Mouse (Mus musculus): ENCODE data around the gene Ffar1. TPM values are rescaled to one million over a fixed set of nuclear protein-coding genes. Genes with fewer than 3 reads are reported as not detected.
"Not testable (repeated sequence)": the region's sequence is repeated elsewhere in the genome, so short reads cannot be mapped to it uniquely, and the experiment has no call there.

Ffar1 gene
- polyA plus RNA-seq, 1 experiment from 2014 or later = not detected

GRCm38 (mm10) chr7:30847934-30848333 lies 13.4 kb downstream of the Ffar1 start:
- H3K4me2 ChIP-seq = no peak overlapping the region
- H3K36me3 ChIP-seq = no peaks in the 10 kb centered on the region
- no peak overlapping the region for H3K9ac ChIP-seq
- no peak overlapping the region for H3K4me3 ChIP-seq
- H3K27me3 ChIP-seq = no peaks in the 10 kb centered on the region
- H3K9me3 ChIP-seq (replicated peaks) = no peaks in the 10 kb centered on the region
- WGBS = 64% methylated on average over 6 of the region's 6 CpGs
- ATAC-seq (replicated peaks; ENCODE audit: insufficient number of reproducible peaks, insufficient read depth, low FRiP score, low read depth) = no peak
- no peak overlapping the region for H3K27ac ChIP-seq
- H3K4me1 ChIP-seq (replicated peaks) = no peaks in the 10 kb centered on the region

GRCm38 (mm10) chr7:30847386-30847785 lies 14.0 kb downstream of the Ffar1 start:
- Histone ChIP-seq H3K4me3 (no peak overlapping the region), H3K9me3 (replicated peaks) (no peaks in the 10 kb centered on the region), H3K36me3 (no peaks in the 10 kb centered on the region), H3K9ac (no peak overlapping the region), H3K4me1 (replicated peaks) (no peaks in the 10 kb centered on the region), H3K27me3 (no peaks in the 10 kb centered on the region), H3K4me2 (no peak overlapping the region), H3K27ac (no peak overlapping the region)
- 64% methylated on average over 5 of the region's 5 CpGs for WGBS
- ATAC-seq (replicated peaks; ENCODE audit: insufficient number of reproducible peaks, insufficient read depth, low FRiP score, low read depth) = no peak

GRCm38 (mm10) chr7:30846505-30847053 lies 14.8 kb downstream of the Ffar1 start:
- Histone ChIP-seq H3K9ac (no peak overlapping the region), H3K4me2 (no peak overlapping the region), H3K4me1 (replicated peaks) (no peaks in the 10 kb centered on the region), H3K36me3 (no peaks in the 10 kb centered on the region), H3K4me3 (no peak overlapping the region), H3K9me3 (replicated peaks) (no peaks in the 10 kb centered on the region), H3K27ac (no peak overlapping the region), H3K27me3 (no peaks in the 10 kb centered on the region)
- ATAC-seq (replicated peaks; ENCODE audit: insufficient number of reproducible peaks, insufficient read depth, low FRiP score, low read depth) = no peak
- WGBS = 45% methylated on average over 2 of the region's 2 CpGs

GRCm38 (mm10) chr7:30844676-30845297 lies 16.6 kb downstream of the Ffar1 start:
- Histone ChIP-seq H3K27ac (no peak overlapping the region), H3K4me2 (no peak overlapping the region), H3K27me3 (no peaks in the 10 kb centered on the region), H3K9me3 (replicated peaks) (no peaks in the 10 kb centered on the region), H3K4me3 (no peak overlapping the region), H3K36me3 (no peaks in the 10 kb centered on the region), H3K9ac (no peak overlapping the region), H3K4me1 (replicated peaks) (peaks cover 5% of the 10 kb centered on the region; the same call in 1 of the 2 replicates)
- 39% methylated on average over 7 of the region's 7 CpGs for WGBS
- no peak for ATAC-seq (replicated peaks; ENCODE audit: insufficient number of reproducible peaks, insufficient read depth, low FRiP score, low read depth)

GRCm38 (mm10) chr7:30842092-30842491 lies 19.3 kb downstream of the Ffar1 start:
- WGBS = 81% methylated on average over 5 of the region's 5 CpGs

GRCm38 (mm10) chr7:30841379-30841778 lies 20.0 kb downstream of the Ffar1 start:
- no peak overlapping the region for H3K4me2 ChIP-seq
- no peak for ATAC-seq (replicated peaks; ENCODE audit: insufficient number of reproducible peaks, insufficient read depth, low FRiP score, low read depth)
- H3K27me3 ChIP-seq = no peaks in the 10 kb centered on the region
- no peak overlapping the region for H3K9ac ChIP-seq
- H3K27ac ChIP-seq = no peak overlapping the region
- no peak overlapping the region for H3K4me3 ChIP-seq
- H3K4me1 ChIP-seq (replicated peaks) = peaks cover 5% of the 10 kb centered on the region; the same call in 1 of the 2 replicates
- 67% methylated on average over 4 of the region's 4 CpGs for WGBS
- no peaks in the 10 kb centered on the region for H3K9me3 ChIP-seq (replicated peaks)
- H3K36me3 ChIP-seq = no peaks in the 10 kb centered on the region

More at GRCm38 (mm10) chr7:30842092-30842491, 19.3 kb downstream of the Ffar1 start:
- Histone ChIP-seq H3K4me2 (no peak overlapping the region), H3K27ac (no peak overlapping the region), H3K4me1 (replicated peaks) (peaks cover 5% of the 10 kb centered on the region; the same call in 1 of the 2 replicates), H3K9ac (no peak overlapping the region), H3K36me3 (no peaks in the 10 kb centered on the region), H3K9me3 (replicated peaks) (no peaks in the 10 kb centered on the region), H3K27me3 (no peaks in the 10 kb centered on the region), H3K4me3 (no peak overlapping the region)
- no peak for ATAC-seq (replicated peaks; ENCODE audit: insufficient number of reproducible peaks, insufficient read depth, low FRiP score, low read depth)

- no peaks in the 10 kb centered on the region for H3K36me3 ChIP-seq
- no peak overlapping the region for H3K4me2 ChIP-seq
- no peak overlapping the region for H3K9ac ChIP-seq
- H3K27ac ChIP-seq = no peak overlapping the region
- H3K9me3 ChIP-seq (replicated peaks) = no peaks in the 10 kb centered on the region
- WGBS = 46% methylated on average over 3 of the region's 3 CpGs
- peaks cover 5% of the 10 kb centered on the region; the same call in 1 of the 2 replicates for H3K4me1 ChIP-seq (replicated peaks)
- H3K27me3 ChIP-seq = no peaks in the 10 kb centered on the region
- no peak overlapping the region for H3K4me3 ChIP-seq
- ATAC-seq (replicated peaks; ENCODE audit: insufficient number of reproducible peaks, insufficient read depth, low FRiP score, low read depth) = no peak
Measured at GRCm38 (mm10) chr7:30840306-30840705, 21.1 kb downstream of the Ffar1 start.

GRCm38 (mm10) chr7:30837277-30837676 lies 24.1 kb downstream of the Ffar1 start:
- Histone ChIP-seq H3K9ac (no peak overlapping the region), H3K9me3 (replicated peaks) (no peaks in the 10 kb centered on the region), H3K4me2 (no peak overlapping the region), H3K4me3 (no peak overlapping the region), H3K27ac (no peak overlapping the region), H3K4me1 (replicated peaks) (peaks cover 5% of the 10 kb centered on the region; the same call in 1 of the 2 replicates), H3K27me3 (no peaks in the 10 kb centered on the region), H3K36me3 (no peaks in the 10 kb centered on the region)
- no peak for ATAC-seq (replicated peaks; ENCODE audit: insufficient number of reproducible peaks, insufficient read depth, low FRiP score, low read depth)

- WGBS = 19% methylated on average over 9 of the region's 11 CpGs
- H3K9ac ChIP-seq; ATAC-seq (replicated peaks; ENCODE audit: insufficient number of reproducible peaks, insufficient read depth, low FRiP score, low read depth); H3K4me3 ChIP-seq; H3K36me3 ChIP-seq; H3K27ac ChIP-seq; H3K4me1 ChIP-seq (replicated peaks); H3K9me3 ChIP-seq (replicated peaks); H3K27me3 ChIP-seq: not testable (repeated sequence)
- 0 out of 2 replicates have a peak overlapping the region, but pooled peaks have one; percentile 16 for H3K4me2 ChIP-seq
Measured at GRCm38 (mm10) chr7:30832684-30833083, 28.7 kb downstream of the Ffar1 start.

GRCm38 (mm10) chr7:30832261-30832660 lies 29.1 kb downstream of the Ffar1 start:
- no peaks in the 10 kb centered on the region for H3K4me1 ChIP-seq (replicated peaks)
- no peaks in the 10 kb centered on the region for H3K27me3 ChIP-seq
- H3K27ac ChIP-seq = no peak overlapping the region
- 0 out of 2 replicates have a peak overlapping the region, but pooled peaks have one; percentile 16 for H3K4me2 ChIP-seq
- WGBS = 54% methylated on average over 17 of the region's 17 CpGs
- no peak overlapping the region for H3K9ac ChIP-seq
- no peaks in the 10 kb centered on the region for H3K9me3 ChIP-seq (replicated peaks)
- H3K36me3 ChIP-seq = no peaks in the 10 kb centered on the region
- H3K4me3 ChIP-seq = no peak overlapping the region
- ATAC-seq (replicated peaks; ENCODE audit: insufficient number of reproducible peaks, insufficient read depth, low FRiP score, low read depth) = no peak

- no peaks in the 10 kb centered on the region for H3K36me3 ChIP-seq
- H3K27ac ChIP-seq = no peak overlapping the region
- H3K4me1 ChIP-seq (replicated peaks) = no peaks in the 10 kb centered on the region
- no peak overlapping the region for H3K4me2 ChIP-seq
- H3K27me3 ChIP-seq = no peaks in the 10 kb centered on the region
- no peak for ATAC-seq (replicated peaks; ENCODE audit: insufficient number of reproducible peaks, insufficient read depth, low FRiP score, low read depth)
- H3K9me3 ChIP-seq (replicated peaks) = no peaks in the 10 kb centered on the region
- H3K4me3 ChIP-seq = no peak overlapping the region
- no peak overlapping the region for H3K9ac ChIP-seq
- 66% methylated on average over 3 of the region's 3 CpGs for WGBS
Measured at GRCm38 (mm10) chr7:30829428-30829827, 31.9 kb downstream of the Ffar1 start.

GRCm38 (mm10) chr7:30828871-30829270 lies 32.5 kb downstream of the Ffar1 start:
- not testable (repeated sequence) for H3K4me1 ChIP-seq (replicated peaks); H3K27ac ChIP-seq; H3K9me3 ChIP-seq (replicated peaks); H3K4me3 ChIP-seq; H3K4me2 ChIP-seq; H3K9ac ChIP-seq; H3K36me3 ChIP-seq; H3K27me3 ChIP-seq; ATAC-seq (replicated peaks; ENCODE audit: insufficient number of reproducible peaks, insufficient read depth, low FRiP score, low read depth)

Data from heart, embryonic 15.5 days (tissue).